Mouse (Mus musculus) induced T-regulatory cell, adult 2 months (primary cell): ENCODE results near the gene Gm17482.
"Not testable (repeated sequence)": the region's sequence is repeated elsewhere in the genome, so short reads cannot be mapped to it uniquely, and the experiment has no call there.

ENCODE experiments used
- DNase-seq: peaks from one replicate; pipeline ENCODE4 v3.0.0-alpha.2; 2012; ENCODE audit warnings: low read depth

Gm17482 gene

DNA sequence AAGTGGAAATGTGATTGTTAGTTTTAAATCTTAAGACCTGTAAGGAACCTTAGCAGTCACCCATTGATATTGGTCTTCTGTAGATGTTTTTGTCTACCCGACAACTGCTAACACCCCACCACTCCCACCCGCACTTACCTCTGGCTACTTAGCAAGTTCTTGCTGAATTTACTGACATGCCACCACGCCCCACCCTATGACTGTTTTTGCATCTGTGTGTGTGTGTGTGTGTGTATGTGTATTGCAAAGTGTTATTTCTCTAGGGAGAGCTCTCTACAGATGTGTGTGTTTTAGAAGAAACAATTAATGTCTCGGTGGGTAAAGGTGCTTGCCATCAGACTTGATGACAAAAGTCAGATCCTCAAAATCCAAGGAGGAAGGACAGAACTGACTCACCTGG is at the start of gene Gm17482:
Gm17482 (plus strand) TSS at position 301 of the 400 bp plus-strand sequence.
- DNase-seq, result peak; percentile 1

DNA sequence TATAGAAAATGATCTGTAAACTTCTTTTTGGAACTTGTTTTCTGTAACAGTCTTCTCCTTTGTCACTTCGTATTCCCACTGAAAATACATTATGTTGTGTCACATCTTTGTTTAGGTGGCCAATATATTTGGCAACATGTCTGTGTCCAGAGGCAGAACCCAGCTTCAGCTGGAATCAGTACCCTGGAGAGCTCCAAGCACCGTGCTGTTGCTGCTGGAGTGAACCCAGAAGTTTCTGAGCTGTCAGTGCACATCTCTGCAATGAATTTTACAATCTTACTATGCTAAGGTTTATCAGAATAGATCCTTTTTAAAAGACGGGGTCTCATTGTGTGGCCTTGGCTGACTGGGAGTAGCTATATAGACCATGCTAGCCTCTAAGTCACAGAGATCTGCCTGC is 48.3 kb upstream of the Gm17482 start:
- DNase-seq, result peak; percentile 13

DNA sequence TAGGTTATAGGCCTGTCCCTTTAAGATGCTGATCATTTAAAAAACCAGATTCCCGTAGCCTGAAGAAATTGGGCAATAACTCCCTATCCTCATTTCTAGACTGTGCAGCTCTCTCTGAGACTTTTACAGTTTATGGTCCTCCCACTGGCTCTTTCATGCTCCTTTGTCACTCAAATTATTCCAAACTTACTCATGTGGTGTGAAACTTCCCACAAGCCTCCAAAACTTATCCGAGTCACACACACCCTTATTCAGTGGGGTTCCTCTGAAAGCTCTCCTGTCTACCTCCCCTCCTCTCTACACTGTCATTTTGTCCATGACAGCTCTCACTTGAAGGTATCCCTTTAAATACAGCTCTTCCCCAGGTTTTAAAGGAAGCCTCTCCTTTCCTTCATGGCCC is 46.0 kb upstream of the Gm17482 start:
- no peak for DNase-seq

DNA sequence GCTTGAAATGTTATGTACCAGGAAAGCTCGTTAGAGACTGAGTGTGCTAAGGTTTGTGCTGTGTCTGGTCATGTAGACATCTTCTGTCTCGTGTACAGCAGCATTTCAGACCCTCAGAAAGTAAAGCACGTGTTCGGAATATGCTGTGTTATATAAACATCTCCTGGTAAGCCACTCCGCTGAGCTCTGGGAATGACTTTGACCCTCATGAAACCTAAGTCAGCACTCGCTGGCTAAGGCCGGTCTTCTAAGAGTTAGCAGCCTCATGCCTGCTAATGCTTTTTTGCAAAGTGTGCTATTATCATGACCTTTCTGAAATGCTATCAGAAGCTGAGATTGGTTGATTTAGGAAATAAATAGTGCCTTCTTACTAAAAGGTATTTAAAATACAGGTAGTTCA is 36.0 kb upstream of the Gm17482 start:
- no peak for DNase-seq

- no peak for DNase-seq
These were observed 26.4 kb upstream of the Gm17482 start for GRCm38 (mm10) chr6:115200753-115201152.

GRCm38 (mm10) chr6:115203029-115203428 is 24.1 kb upstream of the Gm17482 start:
- DNase-seq, result peak; percentile 28

- DNase-seq, result no peak
These were observed 17.0 kb upstream of the Gm17482 start for GRCm38 (mm10) chr6:115210187-115210586.

GRCm38 (mm10) chr6:115210820-115211219 is 16.3 kb upstream of the Gm17482 start:
- no peak for DNase-seq

DNA sequence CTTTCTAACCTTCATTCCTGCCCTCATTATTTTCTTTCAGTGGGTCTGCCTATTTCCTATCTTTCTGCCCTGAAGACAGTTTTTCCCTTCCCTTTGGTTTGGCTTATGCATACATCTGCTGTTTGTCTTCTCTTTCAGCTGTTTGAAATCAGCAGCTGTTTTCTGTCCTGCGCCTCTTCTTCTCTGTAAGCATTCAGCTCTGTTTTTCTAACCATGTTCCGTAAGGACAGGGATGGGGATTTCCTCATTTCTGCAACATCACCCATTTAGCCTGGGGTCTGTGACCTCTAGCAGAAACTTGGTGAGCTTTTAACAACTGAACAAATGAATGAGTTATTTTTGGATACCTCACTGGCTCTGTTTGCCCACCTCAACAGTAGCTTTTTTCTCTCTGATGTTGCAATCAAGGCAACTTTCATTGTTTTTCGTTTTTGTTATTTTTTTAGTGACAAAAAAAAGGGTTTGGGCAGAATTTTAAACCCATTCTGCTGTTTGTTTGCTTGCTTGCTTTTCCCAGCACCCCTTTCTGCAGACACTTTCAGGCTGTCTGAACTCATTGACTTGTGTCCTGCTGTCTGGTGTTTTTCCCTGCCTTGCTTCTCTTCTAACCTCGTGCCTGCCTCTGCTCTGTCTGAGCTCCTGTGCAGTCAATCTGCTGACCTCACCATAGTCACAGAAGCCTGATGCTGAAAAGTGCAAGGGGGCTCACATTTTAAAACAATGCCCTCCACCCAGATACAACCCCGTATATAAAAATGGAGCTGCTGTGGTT is 14.8 kb upstream of the Gm17482 start:
- DNase-seq, result no peak

GRCm38 (mm10) chr6:115213129-115213528 is 14.0 kb upstream of the Gm17482 start:
- DNase-seq, result no peak

GRCm38 (mm10) chr6:115221215-115221641 is 5.9 kb upstream of the Gm17482 start:
- no peak for DNase-seq

DNA sequence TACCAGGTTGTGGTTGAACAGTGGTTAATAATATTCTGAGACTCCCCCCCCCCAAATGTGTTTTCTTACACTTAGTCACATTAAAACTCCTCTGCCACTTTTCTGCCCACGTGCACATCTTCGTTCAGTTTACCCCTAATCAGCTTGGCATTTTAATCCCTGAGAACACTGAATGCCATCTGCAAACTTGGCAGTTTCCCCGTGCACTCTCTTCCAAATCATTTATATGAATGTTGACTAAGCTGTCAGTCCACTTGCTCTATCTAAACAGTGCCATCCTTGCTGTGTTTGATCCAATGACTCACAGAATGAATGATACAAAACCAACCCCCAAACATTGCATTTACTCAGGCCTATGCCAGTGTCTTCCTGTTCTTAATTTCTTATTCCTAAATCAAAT is 1.6 kb upstream of the Gm17482 start:
- DNase-seq, result no peak

- DNase-seq, result peak; percentile 82
These were observed 386 bp downstream of the Gm17482 start for GRCm38 (mm10) chr6:115227529-115227928.

DNA sequence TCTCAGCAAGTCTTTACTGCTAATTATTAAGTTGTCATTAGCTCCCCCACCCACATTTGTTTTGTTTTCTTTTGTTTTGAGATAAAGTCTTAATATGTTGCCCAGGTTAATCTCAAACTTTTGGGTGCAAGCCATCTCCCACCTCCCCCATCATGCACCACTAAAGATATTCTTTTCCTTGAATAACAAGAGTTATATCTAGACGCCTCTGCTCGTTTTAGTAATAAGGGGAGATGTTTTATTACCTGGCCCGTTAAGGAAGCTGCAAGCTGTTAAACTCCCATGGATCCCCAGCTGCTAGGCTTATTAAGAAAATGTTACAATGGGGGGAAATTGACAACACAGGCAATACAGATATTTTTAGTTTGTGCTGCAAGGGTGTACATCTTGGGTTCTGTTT is 3.4 kb downstream of the Gm17482 start:
- no peak for DNase-seq

- no peak for DNase-seq
These were observed 4.7 kb downstream of the Gm17482 start for GRCm38 (mm10) chr6:115231836-115232235.

GRCm38 (mm10) chr6:115232562-115232961 is 5.4 kb downstream of the Gm17482 start:
- no peak for DNase-seq

DNA sequence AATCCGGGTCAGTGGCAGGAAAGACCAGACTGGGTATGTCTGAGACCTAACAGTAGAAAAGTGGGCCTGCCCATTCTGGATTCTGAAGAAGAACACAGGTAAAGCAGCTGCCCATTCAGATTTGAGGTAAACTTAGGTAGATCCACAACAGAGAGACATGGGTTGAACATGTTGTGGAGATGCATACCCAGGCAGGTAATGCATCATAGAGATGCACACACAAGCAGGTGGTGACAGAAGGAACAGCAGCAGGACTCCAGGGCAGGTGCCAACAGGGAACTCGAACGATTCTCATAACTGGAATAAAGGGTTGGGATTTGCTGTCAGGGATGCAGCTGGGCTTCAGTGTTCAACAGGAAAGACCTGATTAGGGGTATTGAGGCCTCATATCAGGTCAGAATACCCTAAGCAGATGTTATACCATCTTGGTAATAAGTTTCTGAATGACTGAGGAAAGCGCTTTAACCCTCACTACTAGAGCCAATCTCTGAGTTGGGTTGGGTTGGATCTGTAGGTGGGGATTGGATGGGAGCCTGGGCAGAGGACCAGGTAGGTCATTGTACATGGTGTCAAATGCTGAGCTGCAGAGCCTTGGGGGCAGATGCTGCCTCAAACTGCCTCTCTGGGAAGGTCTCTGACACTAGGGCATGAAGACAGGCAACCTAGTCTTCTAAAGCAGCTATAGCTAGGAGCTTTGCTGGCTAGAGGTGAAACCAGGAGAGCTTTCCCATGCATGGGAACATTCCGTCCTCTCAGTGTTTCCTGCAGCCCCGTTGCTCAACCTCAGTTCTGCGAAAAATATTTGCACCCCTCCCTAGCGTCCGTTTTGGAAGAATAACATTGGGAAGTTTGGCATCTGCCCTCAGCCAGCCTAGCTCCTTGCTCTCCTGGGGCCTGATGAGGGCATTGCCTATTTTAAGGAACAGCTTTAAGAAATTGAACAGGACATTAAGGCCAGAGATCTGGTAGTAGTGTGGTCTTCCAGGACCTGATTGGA is 11.2 kb downstream of the Gm17482 start:
- DNase-seq, result no peak

GRCm38 (mm10) chr6:115239335-115239734 is 12.2 kb downstream of the Gm17482 start:
- DNase-seq, result no peak

- not testable (repeated sequence) for DNase-seq
These were observed 13.3 kb downstream of the Gm17482 start for GRCm38 (mm10) chr6:115240431-115240830.

DNA sequence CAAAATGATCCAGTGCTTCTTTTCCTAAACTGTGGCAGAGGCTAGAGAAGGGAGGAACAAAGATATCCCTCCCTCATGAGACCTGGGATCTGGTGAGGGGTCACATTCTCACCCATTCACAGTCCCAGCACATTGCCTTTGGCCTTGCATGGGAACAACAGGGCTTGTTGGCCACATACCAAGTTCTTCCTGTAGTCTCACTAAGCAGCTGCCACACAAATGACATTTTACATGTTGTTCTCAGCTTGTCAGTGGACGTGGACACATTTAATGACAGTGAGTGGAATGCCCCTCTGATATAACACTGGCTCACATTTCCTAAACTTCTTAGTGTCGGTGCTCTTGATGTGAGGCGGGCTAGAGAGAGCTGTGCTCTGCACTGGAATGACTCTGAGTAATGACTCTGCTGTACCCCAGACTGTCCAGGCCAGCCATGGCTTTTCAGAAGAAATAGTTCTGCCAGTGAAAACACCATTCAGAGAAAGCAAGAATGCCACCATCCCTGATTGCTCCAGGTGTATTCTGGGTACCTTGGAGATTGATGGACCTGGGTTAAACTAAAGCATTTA is 14.1 kb downstream of the Gm17482 start:
- DNase-seq, result no peak

DNA sequence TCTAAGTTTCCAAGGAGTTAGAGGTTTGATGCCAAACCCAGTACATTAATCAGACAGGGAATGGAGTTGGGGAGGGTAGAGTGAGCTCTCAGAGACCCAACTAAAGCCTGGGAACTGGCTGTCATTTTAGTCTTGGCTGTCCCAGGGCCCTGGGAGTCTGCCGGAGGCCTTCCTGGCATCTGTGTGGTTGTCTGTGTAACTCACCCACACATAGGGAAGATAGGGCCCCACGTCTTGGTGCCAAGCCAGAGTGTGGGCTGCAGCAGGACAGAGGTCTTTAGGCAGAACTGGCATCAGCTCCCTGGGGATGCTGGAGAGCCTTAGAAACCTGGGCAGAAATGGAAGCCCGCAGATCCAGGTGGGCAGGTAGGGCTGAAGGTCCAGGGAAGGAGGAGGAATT is 14.8 kb downstream of the Gm17482 start:
- no peak for DNase-seq

- DNase-seq, result no peak
These were observed 17.1 kb downstream of the Gm17482 start for GRCm38 (mm10) chr6:115244222-115244621.
